Mouse (Mus musculus) embryonic fibroblast, embryonic 13.5 days (primary cell): Measurements from ENCODE around the gene Cep68.

Experiments
- CTCF ChIP-seq: IDR thresholded peaks from 2 replicates; pipeline ENCODE4 v1.5.1; 2011; ENCODE audit warnings: mild to moderate bottlenecking, control low read depth, low read length, moderate library complexity, borderline replicate concordance; ENCODE audit not compliant: insufficient read depth
- POLR2A ChIP-seq: IDR thresholded peaks from 2 replicates; pipeline ENCODE4 v1.6.1; 2011; ENCODE audit warnings: low read depth, mild to moderate bottlenecking, control low read depth, low read length, moderate library complexity

DNA sequence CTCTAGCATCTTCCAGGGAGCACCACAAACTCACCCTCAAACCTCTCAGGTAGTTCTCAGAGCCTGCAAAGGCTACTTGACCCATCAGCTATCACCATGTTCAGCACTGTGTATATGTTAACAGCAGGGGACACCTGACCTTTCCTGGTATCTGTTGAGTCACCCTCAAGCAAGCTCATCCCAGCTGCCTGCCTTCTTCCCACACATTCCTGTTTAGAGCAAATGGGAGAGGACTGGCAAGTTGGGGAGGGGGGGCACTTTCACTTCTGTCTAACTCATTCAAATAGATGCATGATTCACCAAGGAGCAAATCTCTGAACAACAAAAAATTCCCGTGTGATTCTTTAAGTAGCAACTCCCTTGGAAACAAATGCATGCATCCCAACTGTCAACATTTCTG lies 2.6 kb downstream of the Cep68 start:
- TF ChIP-seq POLR2A (no peak), CTCF (no peak)
